Mouse (Mus musculus) ES-E14 (cell line): ENCODE data around the gene Cela3a. TPM values are rescaled to one million over a fixed set of nuclear protein-coding genes. Genes with fewer than 3 reads are reported as not detected.

ENCODE experiments used
- DNase-seq: peaks from one replicate; pipeline ENCODE4 v3.0.0-alpha.2; 2013; ENCODE audit warnings: low read depth, low spot score
- H3K27ac ChIP-seq: 2 replicates; pipeline ENCODE4 v1.5.1; 2012; ENCODE audit warnings: low read depth, mild to moderate bottlenecking, low read length, moderate library complexity, mixed read lengths; ENCODE audit not compliant: poor library complexity, insufficient read depth, severe bottlenecking
- H3K36me3 ChIP-seq: 2 replicates; pipeline ENCODE4 v1.6.1; 2012; ENCODE audit warnings: mild to moderate bottlenecking, low read length, moderate library complexity, mixed read lengths; ENCODE audit not compliant: control insufficient read depth, poor library complexity, insufficient read depth, severe bottlenecking
- H3K4me1 ChIP-seq, 2 experiments: fragments of 150-350 bp in 1 of 2; sonication (generic) in 1 of 2; 2 replicates each; pipeline ENCODE4 v1.6.1; 2012; ENCODE audit warnings: low read length in 2 of 2, mild to moderate bottlenecking in 1 of 2, mixed read lengths in 1 of 2; ENCODE audit not compliant: control insufficient read depth in 2 of 2, insufficient read depth in 2 of 2, poor library complexity in 1 of 2
- H3K4me3 ChIP-seq, 2 experiments: fragments of 150-350 bp in 1 of 2; sonication (generic) in 1 of 2; 2 replicates each; pipeline ENCODE4 v1.5.1; 2012; ENCODE audit warnings: low read length in 2 of 2, low read depth in 1 of 2, mild to moderate bottlenecking in 1 of 2, mixed read lengths in 1 of 2; ENCODE audit not compliant: insufficient read depth in 1 of 2, poor library complexity in 1 of 2, severe bottlenecking in 1 of 2
- H3K9ac ChIP-seq: 2 replicates; pipeline ENCODE4 v1.6.1; 2012; ENCODE audit warnings: low read depth, mild to moderate bottlenecking, low read length, mixed read lengths; ENCODE audit not compliant: poor library complexity, insufficient read depth, severe bottlenecking
- H3K9me3 ChIP-seq: fragments of 150-350 bp; sonication (generic); 2 replicates; pipeline ENCODE4 v1.6.1; 2012; ENCODE audit warnings: low read depth, mild to moderate bottlenecking, low read length; ENCODE audit not compliant: control insufficient read depth, insufficient read depth
- CHD2 ChIP-seq: IDR thresholded peaks from 2 replicates; pipeline ENCODE4 v1.6.1; 2014; ENCODE audit warnings: mild to moderate bottlenecking, low read depth, low read length, inconsistent platforms
- HCFC1 ChIP-seq: IDR thresholded peaks from 2 replicates; pipeline ENCODE4 v1.6.1; 2012; ENCODE audit warnings: low read length, inconsistent platforms, borderline replicate concordance; ENCODE audit not compliant: insufficient read depth
- MAFK ChIP-seq: IDR thresholded peaks from 2 replicates; pipeline ENCODE4 v1.6.1; 2014; ENCODE audit warnings: mild to moderate bottlenecking, low read depth, low read length, inconsistent platforms; ENCODE audit not compliant: insufficient read depth
- ZC3H11A ChIP-seq: IDR thresholded peaks from 2 replicates; pipeline ENCODE4 v1.6.1; 2012; ENCODE audit warnings: low read depth, mild to moderate bottlenecking, inconsistent platforms, low read length, borderline replicate concordance
- ZNF384 ChIP-seq: IDR thresholded peaks from 2 replicates; pipeline ENCODE4 v1.6.1; 2012; ENCODE audit warnings: low read depth, low read length, inconsistent platforms
- in situ Hi-C, 2 experiments: fragments of 600-800 bp; cut with MboI; formaldehyde crosslinking; loops; one replicate each; pipeline ENCODE4 v1.15.1; 2025; ENCODE audit warnings: low sequenced_read_pairs in 2 of 2, inconsistent platforms in 1 of 2; ENCODE audit not compliant: unreplicated experiment in 2 of 2
- total RNA-seq: library from RNA; depleted of rRNA; stranded (reverse); fragments of 300-350 nt; gene quantifications from 2 replicates; pipeline ENCODE4 v1.2.3, GENCODE M21; 2012

Cela3a gene
- total RNA-seq, 1 experiment, result not detected

DNA sequence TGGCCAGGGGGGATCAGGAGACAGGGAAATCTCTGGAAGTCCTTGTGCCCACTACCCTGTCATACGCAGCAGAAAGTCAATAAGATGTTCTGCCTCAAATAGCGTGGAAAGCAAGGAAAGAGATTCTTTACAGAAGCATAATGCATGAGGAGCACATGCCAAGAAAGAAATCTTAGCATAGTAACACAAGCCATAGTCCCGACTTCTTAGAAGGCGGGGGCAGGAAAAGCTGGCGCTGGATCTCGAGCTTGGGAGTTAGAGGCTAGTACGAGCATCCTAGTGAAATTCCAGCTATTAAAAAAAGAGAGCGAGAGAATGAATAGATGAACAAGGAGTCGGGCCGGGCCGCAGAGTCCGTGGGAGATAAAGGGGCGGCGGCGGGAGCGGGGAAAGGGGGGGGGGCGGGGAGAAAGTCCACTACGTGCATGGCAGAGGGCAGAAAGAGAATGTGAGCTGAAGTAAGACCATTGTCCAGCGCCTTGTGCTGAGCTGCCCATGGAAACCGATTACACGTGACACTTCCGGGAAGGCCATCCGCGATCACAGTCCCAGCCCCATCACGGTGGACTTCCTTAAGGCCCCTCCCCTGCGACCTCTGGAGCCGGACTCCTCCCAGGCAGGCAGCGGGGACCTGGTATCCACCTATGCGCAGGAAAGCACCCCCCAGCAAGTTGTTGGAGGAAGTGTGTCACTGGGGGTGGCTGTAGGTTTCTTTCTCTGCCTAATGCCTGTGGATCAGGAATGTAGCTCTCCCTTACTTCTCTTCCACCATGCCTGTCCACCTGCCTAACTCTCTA, 39.4 kb downstream of the Cela3a start:
- Histone ChIP-seq H3K4me1 (peaks cover 4 to 9% of the 10 kb centered on the region in 2 experiments; a peak in 2 of 4 replicates), H3K9ac (no peak overlapping the region; the same call in 1 of the 2 replicates), H3K27ac (no peak overlapping the region), H3K9me3 (no peaks in the 10 kb centered on the region), H3K4me3 (peak overlapping the region; percentile 20 to 28), H3K36me3 (no peaks in the 10 kb centered on the region)
- in situ Hi-C loops, result no loop called here
- no peak for TF ChIP-seq ZC3H11A
- TF ChIP-seq MAFK, result no peak
- TF ChIP-seq CHD2, result no peak
- no peak for TF ChIP-seq HCFC1
- no peak for TF ChIP-seq ZNF384
- DNase-seq, result no peak

GRCm38 (mm10) chr4:137368198-137368597, 41.4 kb downstream of the Cela3a start:
- H3K9me3 ChIP-seq, result no peaks in the 10 kb centered on the region
- no peak overlapping the region for H3K9ac ChIP-seq
- no peak for DNase-seq
- TF ChIP-seq CHD2, result no peak
- no peak for TF ChIP-seq ZNF384
- no peak for TF ChIP-seq MAFK
- no peak for TF ChIP-seq HCFC1
- TF ChIP-seq ZC3H11A, result no peak
- H3K36me3 ChIP-seq, result no peaks in the 10 kb centered on the region
- H3K27ac ChIP-seq, result no peak overlapping the region
- no peak overlapping the region for H3K4me3 ChIP-seq
- peaks cover 4 to 9% of the 10 kb centered on the region in 2 experiments; a peak in 2 of 4 replicates for H3K4me1 ChIP-seq
- in situ Hi-C loops, result no loop called here

DNA sequence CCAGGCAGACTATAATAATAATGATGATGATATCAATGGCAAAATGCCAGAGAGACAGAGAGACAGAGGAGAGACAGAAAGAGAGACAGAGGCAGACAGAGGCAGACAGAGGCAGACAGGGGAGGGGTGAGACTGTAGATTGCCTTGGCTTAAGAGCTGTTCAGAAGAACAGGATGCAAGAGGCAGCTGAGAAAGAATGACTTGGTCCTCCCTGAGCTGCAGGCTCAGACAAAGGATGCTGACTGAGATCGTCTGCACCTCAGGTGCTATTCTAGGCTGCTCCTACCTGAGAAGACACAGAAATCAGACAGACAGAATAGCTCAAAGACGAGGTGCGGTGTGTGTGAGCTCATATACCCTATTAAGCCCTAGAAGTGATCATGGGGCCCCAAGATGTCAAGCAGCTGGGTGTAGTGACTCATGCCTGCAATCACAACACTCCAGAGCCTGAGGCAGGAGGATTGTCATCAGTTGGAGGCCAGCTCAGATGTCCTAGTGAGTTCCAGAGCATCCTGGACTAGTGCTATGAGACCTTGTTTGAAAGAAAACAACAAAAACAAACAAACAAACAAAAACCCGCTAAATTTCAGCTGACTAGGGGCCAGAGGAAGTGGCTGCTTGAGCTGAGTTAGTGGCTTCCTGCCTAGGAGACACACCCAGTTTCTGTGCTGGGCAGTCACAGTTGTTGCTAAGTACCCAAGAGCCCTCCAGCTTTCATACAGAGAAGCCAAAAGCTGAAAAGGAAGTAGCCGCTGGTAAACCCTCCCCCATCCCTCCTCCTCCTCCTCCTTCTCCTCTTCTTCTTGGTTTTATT, 42.1 kb downstream of the Cela3a start:
- Histone ChIP-seq H3K4me1 (peaks cover 4 to 9% of the 10 kb centered on the region in 2 experiments; a peak in 2 of 4 replicates), H3K27ac (no peak overlapping the region), H3K9ac (no peak overlapping the region), H3K36me3 (no peaks in the 10 kb centered on the region), H3K4me3 (no peak overlapping the region), H3K9me3 (no peaks in the 10 kb centered on the region)
- in situ Hi-C loops, result no loop called here
- TF ChIP-seq CHD2, result no peak
- TF ChIP-seq ZNF384, result no peak
- TF ChIP-seq MAFK, result no peak
- TF ChIP-seq ZC3H11A, result no peak
- no peak for TF ChIP-seq HCFC1
- no peak for DNase-seq

- Histone ChIP-seq H3K27ac (no peak overlapping the region), H3K4me1 (peaks cover 3 to 9% of the 10 kb centered on the region in 2 experiments; a peak in 2 of 4 replicates), H3K4me3 (no peak overlapping the region), H3K9me3 (no peaks in the 10 kb centered on the region), H3K36me3 (no peaks in the 10 kb centered on the region), H3K9ac (no peak overlapping the region)
- no peak for DNase-seq
- TF ChIP-seq CHD2 (no peak), HCFC1 (no peak), ZNF384 (no peak), ZC3H11A (no peak), MAFK (no peak)
- in situ Hi-C loops, result no loop called here
Observed at GRCm38 (mm10) chr4:137366097-137366496, 43.5 kb downstream of the Cela3a start.
